Mouse (Mus musculus) central nervous system, embryonic 14 days (tissue): Measurements from ENCODE around the gene Parp8. TPM values are rescaled to one million over a fixed set of nuclear protein-coding genes. Genes with fewer than 3 reads are reported as not detected.

Experiments used
- polyA plus RNA-seq: library from polyadenylated mRNA; depleted of rRNA; stranded (reverse); fragments of >200 nt; gene quantifications from 2 replicates; pipeline ENCODE4 v1.2.3, GENCODE M21; 2012; rRNA removed

Gene Parp8
- polyA plus RNA-seq, result 40.8 and 47.0 TPM in 2 replicates

GRCm38 (mm10) chr13:117025226-117026067, at the start of gene Parp8:
Gene Parp8, minus strand, starts transcription at chr13:117025537.

Other genes with a start within 250 kb of the Parp8 start
- 9.8 and 11.9 TPM in 2 replicates for gene Emb, start 183.0 kb upstream of the Parp8 start, polyA plus RNA-seq
- 0.74 and 0.81 TPM in 2 replicates for gene Gm17509, start 195.5 kb upstream of the Parp8 start, polyA plus RNA-seq